Mouse (Mus musculus) G1E (cell line): ENCODE measurements at regions not wholly inside any gene's neighbourhood (a gene's known extent, or its start where the extent isn't known, plus 50 kb on each side); places are given as distances from the start of the nearest gene placed in this dataset.

ENCODE experiments used
- ATAC-seq: 2 replicates; pipeline ENCODE4 v1.8.0; 2016; ENCODE audit warnings: mild to moderate bottlenecking; ENCODE audit not compliant: insufficient number of reproducible peaks, poor library complexity, low FRiP score, severe bottlenecking; ENCODE audit errors: extremely low read depth
- DNase-seq: peaks from one replicate; pipeline ENCODE4 v3.0.0; 2012; ENCODE audit warnings: low spot score
- H3K27me3 ChIP-seq: 2 replicates; pipeline ENCODE4 v1.6.1; 2012; ENCODE audit warnings: mild to moderate bottlenecking, low read length, inconsistent platforms; ENCODE audit not compliant: insufficient read depth
- H3K36me3 ChIP-seq: replicated peaks from 2 replicates; pipeline ENCODE3; 2012; ENCODE audit warnings: mild to moderate bottlenecking, inconsistent platforms
- H3K4me1 ChIP-seq: 2 replicates; pipeline ENCODE4 v1.6.1; 2012; ENCODE audit warnings: low read depth, low read length, inconsistent platforms, mixed read lengths; ENCODE audit not compliant: insufficient read depth
- H3K4me3 ChIP-seq: 2 replicates; pipeline ENCODE4 v1.5.1; 2012; ENCODE audit warnings: low read depth, mild to moderate bottlenecking, inconsistent platforms, low read length, moderate library complexity, mixed read lengths
- H3K9me3 ChIP-seq: replicated peaks from 2 replicates; pipeline ENCODE4 v1.6.1; 2012; ENCODE audit warnings: inconsistent platforms
- CTCF ChIP-seq: IDR thresholded peaks from 2 replicates; pipeline ENCODE4 v1.5.1; 2012; ENCODE audit warnings: low read depth, low read length, inconsistent platforms, mixed read lengths
- GATA1 ChIP-seq: IDR thresholded peaks from 2 replicates; pipeline ENCODE4 v1.6.1; 2012; ENCODE audit warnings: borderline replicate concordance, low read length, inconsistent platforms, mixed read lengths
- GATA2 ChIP-seq: IDR thresholded peaks from 2 replicates; pipeline ENCODE4 v1.6.1; 2012; ENCODE audit warnings: low read depth, low read length, inconsistent platforms, borderline replicate concordance
- POLR2AphosphoS5 ChIP-seq: IDR thresholded peaks from 2 replicates; pipeline ENCODE4 v1.6.1; 2012; ENCODE audit warnings: low read depth, low read length, inconsistent platforms; ENCODE audit not compliant: insufficient replicate concordance
- TAL1 ChIP-seq: conservative IDR thresholded peaks from 2 replicates; pipeline ENCODE4 v1.6.1; 2012; ENCODE audit warnings: low read depth, low read length, inconsistent platforms, mixed read lengths

DNA sequence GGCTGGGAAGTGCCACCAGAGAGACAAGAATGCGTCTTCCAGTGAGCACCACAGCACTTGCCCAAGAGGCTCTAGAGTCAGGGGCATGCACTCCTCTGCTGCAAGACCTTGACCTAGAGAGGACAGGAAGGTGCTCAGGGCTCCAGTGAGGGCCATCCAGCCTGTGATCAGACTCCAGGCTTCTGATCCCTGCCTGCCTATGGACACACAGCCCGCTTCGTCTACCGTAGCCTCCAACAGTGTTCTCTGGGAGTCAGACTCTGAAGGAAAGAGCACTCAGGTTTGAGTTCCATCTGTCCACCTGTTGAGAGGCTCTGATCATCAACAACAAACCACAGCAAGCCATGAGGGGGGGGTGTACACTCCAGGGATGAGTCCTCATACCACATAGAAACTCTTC, 1152.3 kb downstream of the 4930447A16Rik start:
- TF ChIP-seq CTCF, result no peak
- TF ChIP-seq POLR2AphosphoS5, result no peak
- TF ChIP-seq GATA2, result no peak
- no peak for TF ChIP-seq GATA1
- TF ChIP-seq TAL1, result no peak
- Histone ChIP-seq H3K4me3 (no peak overlapping the region), H3K4me1 (no peaks in the 10 kb centered on the region), H3K9me3 (no peaks in the 10 kb centered on the region), H3K36me3 (no peaks in the 10 kb centered on the region), H3K27me3 (peaks cover 9% of the 10 kb centered on the region; the same call in 1 of the 2 replicates)
- DNase-seq, result no peak
- ATAC-seq, result no peak

DNA sequence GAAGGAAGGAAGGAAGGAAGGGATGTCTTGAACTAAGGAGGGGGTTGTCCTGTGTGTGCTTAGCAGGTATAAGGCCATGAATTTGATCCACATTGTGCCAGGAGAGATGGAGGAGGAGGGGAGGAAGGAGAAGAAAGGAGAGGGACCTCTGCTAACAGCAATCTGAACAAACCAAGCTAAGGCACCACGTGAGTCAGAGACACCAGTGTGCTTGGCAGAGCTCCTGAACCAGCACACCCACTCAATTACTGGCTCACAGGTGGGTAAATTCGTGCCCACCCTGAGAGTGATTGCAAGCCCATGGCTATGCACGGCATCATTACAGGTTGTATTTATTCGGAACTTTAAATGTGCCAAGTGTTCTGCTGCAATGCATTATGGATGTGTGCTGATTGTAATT, 1154.1 kb downstream of the 4930447A16Rik start:
- no peaks in the 10 kb centered on the region for H3K36me3 ChIP-seq
- ATAC-seq (no peak), DNase-seq (no peak)
- no peaks in the 10 kb centered on the region for H3K4me1 ChIP-seq
- peaks cover 7% of the 10 kb centered on the region; the same call in 1 of the 2 replicates for H3K27me3 ChIP-seq
- no peak overlapping the region for H3K4me3 ChIP-seq
- H3K9me3 ChIP-seq, result no peaks in the 10 kb centered on the region
- no peak for TF ChIP-seq GATA1
- TF ChIP-seq TAL1, result no peak
- TF ChIP-seq CTCF, result no peak
- TF ChIP-seq GATA2, result no peak
- no peak for TF ChIP-seq POLR2AphosphoS5

DNA sequence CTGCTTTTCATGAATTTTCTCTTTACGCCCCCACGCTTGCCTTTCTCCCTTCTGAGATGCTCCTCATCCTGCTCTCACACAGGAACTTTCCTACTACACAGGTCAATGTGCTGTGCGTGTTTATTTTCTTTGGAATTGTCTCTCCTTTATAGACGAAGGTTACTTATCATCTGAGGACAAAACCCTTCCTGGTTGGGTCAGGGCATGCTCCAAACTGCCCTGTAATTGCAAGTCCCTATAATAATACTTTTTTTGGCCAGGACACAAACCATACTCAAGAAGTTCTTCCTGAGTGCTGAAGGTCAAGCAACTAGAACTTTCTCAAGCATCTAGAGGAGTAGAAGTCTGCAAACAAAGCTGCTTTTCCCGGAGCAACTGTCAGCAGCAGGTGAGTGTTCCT, 1158.1 kb downstream of the 4930447A16Rik start:
- TF ChIP-seq GATA2 (no peak), CTCF (no peak), POLR2AphosphoS5 (no peak)
- H3K4me3 ChIP-seq, result no peak overlapping the region
- H3K27me3 ChIP-seq, result peaks cover 3% of the 10 kb centered on the region
- no peaks in the 10 kb centered on the region for H3K36me3 ChIP-seq
- ATAC-seq (no peak), DNase-seq (no peak)
- H3K9me3 ChIP-seq, result no peaks in the 10 kb centered on the region
- no peaks in the 10 kb centered on the region for H3K4me1 ChIP-seq

DNA sequence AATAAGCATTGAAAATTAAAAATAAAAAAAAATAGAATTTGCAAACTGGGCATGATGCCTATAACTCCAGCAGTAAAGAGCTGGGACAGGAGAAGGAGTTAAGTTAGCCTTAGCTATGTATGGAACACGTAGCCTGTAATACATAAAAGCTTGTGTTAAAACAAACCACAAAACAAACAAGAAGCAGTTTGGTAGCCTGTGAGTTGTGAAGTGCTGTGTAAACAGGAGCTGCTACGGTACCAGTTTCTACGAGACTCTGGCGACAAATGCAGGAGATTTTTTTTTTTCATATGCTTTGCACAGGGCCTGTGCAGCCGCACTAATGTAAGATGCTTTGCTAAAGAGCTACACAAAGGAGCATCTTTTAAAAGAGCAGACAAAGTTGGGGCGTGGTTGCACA, 1159.1 kb downstream of the 4930447A16Rik start:
- no peak overlapping the region for H3K4me3 ChIP-seq
- ATAC-seq (no peak), DNase-seq (no peak)
- no peak for TF ChIP-seq GATA1
- TF ChIP-seq TAL1, result no peak
- no peak for TF ChIP-seq CTCF
- TF ChIP-seq POLR2AphosphoS5, result no peak
- TF ChIP-seq GATA2, result no peak
- no peaks in the 10 kb centered on the region for H3K36me3 ChIP-seq
- no peaks in the 10 kb centered on the region for H3K4me1 ChIP-seq
- H3K27me3 ChIP-seq, result peaks cover 3% of the 10 kb centered on the region
- H3K9me3 ChIP-seq, result no peaks in the 10 kb centered on the region

DNA sequence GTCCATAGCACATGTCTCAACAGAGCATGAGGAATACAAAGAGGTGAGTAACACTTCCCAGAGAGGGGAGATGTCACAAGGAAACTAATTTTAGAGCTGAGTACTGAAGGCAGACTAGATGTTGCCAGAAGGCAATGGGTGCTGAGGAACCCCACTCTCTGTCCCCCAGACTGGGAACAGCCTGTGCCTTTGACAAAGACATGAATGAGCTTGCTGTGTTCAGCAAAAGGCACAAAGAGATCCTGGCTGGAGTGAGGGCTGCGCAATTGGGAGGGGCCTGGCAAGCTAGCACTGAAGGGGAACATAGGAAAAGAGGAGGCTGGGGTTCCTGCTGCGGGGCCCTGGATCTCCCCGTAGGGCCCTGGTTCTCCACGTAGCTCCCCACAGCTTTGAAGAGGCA, 1160.3 kb downstream of the 4930447A16Rik start:
- Histone ChIP-seq H3K4me3 (no peak overlapping the region), H3K9me3 (no peaks in the 10 kb centered on the region), H3K36me3 (no peaks in the 10 kb centered on the region), H3K27me3 (peaks cover 5% of the 10 kb centered on the region), H3K4me1 (no peaks in the 10 kb centered on the region)
- ATAC-seq, result no peak
- no peak for TF ChIP-seq POLR2AphosphoS5
- no peak for DNase-seq

DNA sequence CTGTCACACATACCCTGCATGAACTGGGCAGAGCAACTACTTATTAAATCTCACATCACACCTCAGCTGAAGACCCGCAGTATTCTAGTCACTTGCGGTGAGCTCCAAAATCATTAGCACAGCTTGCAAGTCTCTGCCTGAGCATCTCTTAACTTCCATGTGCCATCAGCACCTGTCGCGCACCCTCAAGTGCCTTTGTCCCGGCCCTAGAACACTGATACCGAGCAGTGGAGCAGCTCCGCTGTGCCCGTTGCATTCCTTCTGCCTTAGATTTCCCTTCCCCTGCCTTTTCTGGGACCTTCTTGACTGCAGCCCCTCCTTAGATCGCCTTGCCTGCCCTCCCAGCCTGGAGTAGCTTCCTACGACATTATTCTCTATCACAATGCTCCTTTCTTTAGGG, 1161.2 kb downstream of the 4930447A16Rik start:
- ATAC-seq, result no peak
- Histone ChIP-seq H3K36me3 (no peaks in the 10 kb centered on the region), H3K4me3 (no peak overlapping the region), H3K9me3 (no peaks in the 10 kb centered on the region), H3K4me1 (no peaks in the 10 kb centered on the region), H3K27me3 (peaks cover 5% of the 10 kb centered on the region)
- TF ChIP-seq GATA1, result no peak
- no peak for TF ChIP-seq POLR2AphosphoS5
- no peak for TF ChIP-seq CTCF
- TF ChIP-seq TAL1, result no peak
- TF ChIP-seq GATA2, result no peak
- no peak for DNase-seq

DNA sequence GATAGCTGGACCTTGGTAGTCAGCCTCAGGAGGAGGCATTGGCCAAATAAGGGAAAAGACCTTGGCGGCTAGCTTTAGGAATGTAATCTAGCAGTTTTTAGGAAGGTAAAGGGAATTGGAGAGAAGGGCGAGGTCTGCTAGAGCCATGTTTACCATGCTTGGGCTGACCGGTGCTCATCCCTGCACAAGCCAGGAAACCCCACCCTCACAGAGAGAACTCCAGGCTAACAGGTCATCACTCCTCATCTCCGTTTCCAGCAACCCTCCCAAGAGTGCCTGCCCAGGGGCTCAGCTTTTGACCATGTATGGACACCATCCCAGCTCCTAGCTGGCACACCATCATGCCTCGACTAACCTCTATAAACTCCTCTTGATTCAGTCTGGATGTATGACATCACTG, 1162.9 kb downstream of the 4930447A16Rik start:
- H3K9me3 ChIP-seq, result no peaks in the 10 kb centered on the region
- DNase-seq (no peak), ATAC-seq (no peak)
- H3K4me1 ChIP-seq, result no peaks in the 10 kb centered on the region
- TF ChIP-seq TAL1 (no peak), GATA1 (no peak), POLR2AphosphoS5 (no peak), CTCF (no peak), GATA2 (no peak)
- H3K4me3 ChIP-seq, result no peak overlapping the region
- no peaks in the 10 kb centered on the region for H3K36me3 ChIP-seq
- H3K27me3 ChIP-seq, result peaks cover 5% of the 10 kb centered on the region
